Mouse (Mus musculus): ENCODE results near the gene Pcdh11x. TPM values are rescaled to one million over a fixed set of nuclear protein-coding genes. Genes with fewer than 3 reads are reported as not detected.

The Pcdh11x gene
- total RNA-seq, 2 experiments from 2014 or later: 0.07 to 0.18 TPM

Other genes with a start within 250 kb of the Pcdh11x start
- not detected for gene H2afb3, start 22.8 kb downstream of the Pcdh11x start, total RNA-seq (2021)